Mouse (Mus musculus) spleen, embryonic (tissue): Measurements from ENCODE around the gene Socs2.

Experiments used
- CTCF ChIA-PET: fragments of 350-600 bp; sonication (Branson Sonifier 250); formaldehyde crosslinking; loops from one replicate; lab custom pipeline; 2022; lab: Charles Lee

Socs2 gene

DNA sequence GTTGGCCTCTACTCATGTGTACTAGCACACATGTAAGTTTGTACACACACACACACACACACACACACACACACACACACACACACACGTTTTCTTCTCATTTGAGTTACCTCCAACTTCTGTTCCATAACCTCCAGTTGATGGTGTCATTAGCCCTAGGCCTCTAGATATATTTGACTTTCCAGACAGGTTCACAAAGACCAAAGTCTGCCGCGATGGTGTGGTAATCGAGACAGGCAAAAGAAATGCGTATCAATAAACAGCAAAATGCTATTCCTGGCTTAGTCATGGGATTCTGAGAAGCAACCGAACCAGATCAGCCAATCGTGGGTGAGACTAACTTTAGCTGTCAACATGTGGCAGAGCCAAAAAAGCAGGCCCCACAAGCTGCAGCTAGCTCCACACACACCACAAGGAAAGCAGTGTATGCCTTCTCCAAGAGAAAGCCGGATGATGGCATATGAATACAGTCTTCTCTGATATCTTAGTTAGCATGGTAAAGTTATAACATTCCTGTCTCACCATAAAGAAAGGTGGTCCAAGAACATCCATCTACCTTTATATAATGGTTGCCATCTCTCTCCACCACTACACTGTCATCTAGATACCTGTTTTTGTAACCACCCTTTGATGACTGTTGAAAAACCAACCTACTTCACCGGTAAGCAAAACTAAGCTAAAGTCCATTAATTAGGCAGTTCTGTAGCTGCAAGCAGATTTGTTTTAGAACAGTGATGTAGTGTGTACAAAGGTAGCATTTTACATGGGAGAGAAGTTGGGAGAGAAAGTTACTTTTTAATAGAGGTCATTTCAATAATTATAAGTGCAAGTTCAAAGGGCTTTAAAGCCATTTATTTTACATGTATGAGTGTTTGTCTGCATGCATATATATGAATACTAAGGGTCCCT, 9.5 kb upstream of the Socs2 start:
- CTCF ChIA-PET, result no interaction called here

DNA sequence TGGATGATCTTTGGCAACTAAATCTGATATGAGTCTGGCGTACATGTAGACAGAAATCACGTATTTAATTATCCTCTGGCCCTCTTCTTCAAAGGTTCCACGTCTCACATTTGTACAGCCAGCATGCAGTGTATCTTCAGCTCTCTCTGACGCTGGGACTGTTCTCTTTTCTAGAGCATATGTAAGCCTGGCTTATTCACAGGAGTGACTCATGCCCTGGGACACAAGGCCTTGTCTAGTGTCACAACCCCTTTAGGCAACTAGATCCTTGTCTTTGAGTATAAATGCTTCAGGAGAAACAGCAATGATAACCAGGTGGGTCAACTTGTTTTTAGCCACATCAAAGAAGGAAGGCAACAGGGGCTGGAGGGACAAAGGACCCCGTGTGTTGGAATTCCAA, 5.7 kb upstream of the Socs2 start:
- CTCF ChIA-PET, result no interaction called here

DNA sequence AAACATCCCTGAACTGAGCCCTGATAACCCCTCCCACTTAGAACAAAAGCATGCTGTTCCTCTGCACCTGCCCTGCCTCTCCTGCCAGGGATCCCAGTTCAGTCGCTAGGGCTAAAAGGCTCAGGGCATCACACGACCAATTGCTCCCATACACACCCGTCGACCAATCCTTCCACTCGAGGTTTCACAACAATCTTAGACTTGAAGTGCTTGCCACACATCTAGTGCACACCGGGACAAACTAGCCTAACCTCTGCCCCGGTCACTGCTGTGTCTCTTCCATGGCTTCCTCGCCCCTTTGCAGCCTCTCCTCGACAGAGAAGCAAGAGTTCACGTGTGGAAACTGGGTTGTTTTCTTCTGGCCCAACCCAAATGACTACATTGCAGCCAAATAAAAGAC, 3.3 kb upstream of the Socs2 start:
- CTCF ChIA-PET, result no interaction called here

DNA sequence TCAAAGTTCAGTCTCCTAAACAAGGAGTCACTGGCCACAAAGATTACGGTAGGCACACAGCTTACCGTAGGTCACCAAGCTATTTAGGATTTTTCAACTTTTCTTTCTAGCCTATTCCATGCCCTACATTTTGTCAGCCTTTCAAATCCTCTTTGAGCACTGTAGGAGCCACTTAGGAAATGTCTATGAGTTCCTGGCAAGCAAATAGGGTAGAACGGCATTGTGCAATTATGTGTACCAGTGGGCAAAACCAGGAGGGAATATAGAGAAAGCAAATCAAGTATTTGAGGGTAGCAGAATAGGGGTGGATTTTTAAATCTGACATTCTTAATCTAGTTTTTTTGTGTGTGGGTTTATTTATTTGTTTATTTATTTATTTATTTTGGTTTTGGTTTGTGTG, 2.7 kb upstream of the Socs2 start:
- CTCF ChIA-PET, result no interaction called here

DNA sequence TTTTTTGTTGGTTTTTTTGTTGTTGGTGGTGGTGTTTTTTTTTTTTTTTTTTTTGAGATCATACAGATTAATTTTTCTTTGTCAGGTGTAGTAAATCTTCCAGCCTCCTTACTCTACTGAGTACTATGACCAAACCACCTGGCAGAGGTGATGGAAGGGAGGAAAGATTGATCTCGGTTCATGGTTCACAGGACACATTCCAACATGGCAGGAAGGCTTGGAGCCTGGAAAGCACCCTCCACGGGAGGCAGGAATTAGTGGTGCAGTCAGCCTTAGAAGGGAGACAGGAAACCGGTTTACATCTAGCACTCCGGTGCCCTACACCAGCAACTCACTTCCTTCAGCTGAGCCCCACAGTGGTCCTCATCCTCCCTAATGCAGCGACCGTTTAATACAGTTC, 1.7 kb upstream of the Socs2 start:
- CTCF ChIA-PET, result no interaction called here

DNA sequence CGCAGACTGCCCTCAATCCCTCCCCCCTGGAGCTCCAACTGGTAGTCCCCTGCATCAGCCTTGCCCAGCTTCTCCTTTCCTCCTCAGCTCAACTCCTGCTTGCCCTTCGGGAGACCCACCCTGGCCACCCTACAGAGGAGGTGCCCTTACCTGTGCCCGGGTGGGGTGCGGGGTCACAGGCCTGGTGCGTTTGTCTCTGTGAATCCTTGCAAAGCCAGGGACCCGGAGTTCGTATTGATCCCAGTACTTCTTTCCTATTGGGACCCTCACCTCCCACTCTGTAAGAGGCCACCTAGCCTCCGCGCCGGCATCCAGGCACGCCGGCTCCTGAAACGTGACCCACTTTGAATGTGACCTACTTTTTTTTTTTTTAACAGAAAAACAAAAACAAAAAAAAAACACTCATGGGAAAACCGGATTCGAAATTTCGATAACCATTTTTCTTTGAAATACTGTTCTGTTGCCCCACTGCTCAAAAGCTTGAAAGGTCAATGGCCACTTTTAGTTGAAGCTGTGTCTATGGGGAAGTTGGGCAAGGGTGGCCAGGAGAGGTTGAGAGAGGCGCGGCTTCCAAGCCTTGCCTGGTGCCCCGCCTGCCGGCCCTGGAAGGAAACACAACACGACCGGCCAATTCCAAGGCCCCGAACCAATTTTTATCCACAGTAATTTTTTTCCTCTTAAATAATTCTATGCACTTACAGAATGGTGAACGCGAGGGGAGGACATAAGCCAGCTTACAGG, 686 bp upstream of the Socs2 start:
- CTCF ChIA-PET, result interaction anchor here (0.7 to 0.9 kb wide), 4 partner anchors 28 to 548 kb away, joined by 3 to 5 read pairs (median 4); partner anchors contain the start of gene Plxnc1

DNA sequence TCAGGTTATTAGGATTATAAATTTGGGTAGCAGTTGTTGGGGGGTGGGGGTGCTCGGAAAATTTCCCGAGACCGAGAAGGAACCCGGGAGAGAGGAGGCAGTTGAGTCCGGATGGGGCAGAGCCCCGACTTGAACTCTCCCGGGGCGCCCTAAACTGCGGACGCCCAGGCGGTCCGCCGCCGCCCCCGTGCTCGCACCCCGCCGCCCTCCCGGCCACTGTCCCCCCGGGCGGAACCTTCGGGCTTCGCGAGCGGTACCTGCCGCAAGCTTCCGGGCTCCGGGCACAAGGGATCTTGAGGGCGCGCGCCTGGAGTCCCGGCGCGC, 657 bp downstream of the Socs2 start:
- CTCF ChIA-PET, result no interaction called here

DNA sequence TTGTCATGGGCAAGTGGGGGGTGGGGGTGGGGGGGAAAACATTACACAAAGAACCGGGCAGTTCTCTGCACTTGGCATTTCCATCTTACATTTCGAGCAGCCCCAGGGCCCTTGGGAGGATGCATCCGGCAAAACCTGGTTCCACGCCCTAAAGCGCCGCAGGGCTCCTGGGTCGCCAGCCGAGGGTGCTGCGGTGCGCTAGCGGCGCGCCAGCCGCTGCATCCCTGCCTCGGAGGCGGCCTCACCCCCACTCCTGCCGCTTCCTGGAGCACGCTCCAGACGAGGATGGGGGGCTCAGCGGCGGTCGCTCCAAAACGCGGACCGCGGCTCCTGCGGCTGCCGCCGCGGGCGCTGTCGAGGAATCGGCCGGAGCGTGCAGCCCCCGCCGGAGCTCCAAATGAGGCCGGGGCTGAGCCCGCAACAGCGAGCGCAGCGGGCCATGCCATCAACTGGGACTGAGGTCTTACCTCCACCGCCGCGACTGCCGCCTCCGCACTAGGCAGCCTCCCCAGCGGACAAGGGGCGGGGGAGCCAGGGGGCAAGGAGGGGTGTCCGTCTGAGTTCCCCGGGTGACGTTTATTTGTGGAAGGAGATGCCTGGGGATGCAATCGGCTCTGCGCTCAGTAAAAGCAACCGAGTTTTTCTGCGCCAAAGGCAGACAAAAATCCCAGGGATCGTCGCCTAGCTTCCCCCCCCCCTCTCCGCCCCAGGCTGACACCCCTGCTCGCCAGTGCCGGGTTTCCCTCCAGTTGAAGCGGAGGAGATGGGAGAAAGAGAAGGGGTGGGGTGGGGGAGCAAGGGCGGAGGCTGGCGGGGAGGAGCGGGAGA, 1.2 kb downstream of the Socs2 start:
- CTCF ChIA-PET, result interaction anchor here (0.6 kb wide), 1 partner anchor 826 kb away, joined by 3 read pairs; no protein-coding TSS in a partner anchor

DNA sequence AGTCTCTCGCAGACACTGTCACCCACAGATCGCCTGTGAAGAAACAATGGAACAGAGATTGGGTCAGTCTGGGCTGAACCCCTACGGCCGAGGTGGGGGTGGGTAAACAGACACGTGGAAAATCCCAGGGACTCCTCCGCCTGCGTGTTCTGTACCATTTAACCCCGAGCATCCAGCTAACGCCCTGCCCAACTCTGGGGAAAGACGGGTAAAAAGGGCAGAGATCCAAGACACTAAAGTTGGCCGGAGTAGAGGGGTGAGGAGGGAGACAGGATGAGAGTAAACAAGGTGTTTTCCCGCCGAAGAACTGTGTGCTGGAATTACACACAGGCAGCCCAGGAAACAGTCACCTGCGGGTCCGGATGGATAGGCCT, 1.8 kb downstream of the Socs2 start:
- CTCF ChIA-PET, result interaction anchor here (0.5 to 0.6 kb wide), 2 partner anchors 13 to 825 kb away, joined by 3 read pairs; no protein-coding TSS in a partner anchor

DNA sequence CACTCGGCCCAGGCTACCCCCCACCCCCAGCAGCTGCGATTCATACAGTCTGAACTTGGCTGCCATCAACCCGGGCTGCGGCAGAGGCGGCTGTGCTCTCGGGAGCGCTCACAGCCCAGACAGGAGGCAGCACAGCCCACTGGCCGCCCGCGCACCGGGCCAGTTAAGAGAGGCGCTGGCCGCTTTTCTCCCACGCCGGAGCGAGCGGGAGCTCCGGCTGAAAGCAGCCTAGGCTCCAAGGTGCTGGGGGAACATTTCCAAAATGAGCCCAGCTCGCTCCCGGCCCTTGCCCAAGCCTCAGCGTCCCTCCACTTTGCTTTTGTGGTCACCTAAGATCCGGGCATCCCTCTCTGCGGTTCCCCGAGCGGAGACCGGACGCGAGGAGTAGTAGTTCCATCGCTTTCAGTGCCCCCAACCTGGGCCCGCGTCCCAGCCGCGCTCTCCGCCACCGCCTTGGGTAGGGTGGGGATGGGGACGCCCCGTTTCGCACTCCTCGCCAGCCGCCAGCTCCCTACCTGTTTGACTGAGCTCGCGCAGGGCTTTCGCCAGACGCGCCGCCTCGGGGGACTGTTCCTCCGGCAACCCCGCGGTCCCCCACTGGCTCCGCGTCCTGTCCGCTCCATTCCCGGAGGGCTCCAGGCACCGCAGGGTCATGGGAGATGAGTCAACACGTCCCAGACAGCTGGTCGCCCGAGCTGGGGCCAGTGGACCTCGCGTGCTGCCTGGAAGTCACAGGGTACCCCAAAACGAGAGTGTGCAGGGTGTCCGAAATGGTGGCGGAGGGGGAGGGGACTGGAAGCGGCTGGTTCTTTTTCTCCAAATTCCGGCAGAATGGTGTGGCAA, 2.4 kb downstream of the Socs2 start:
- CTCF ChIA-PET, result interaction anchor here (0.5 to 0.8 kb wide), 3 partner anchors 12 to 396 kb away, joined by 3 to 7 read pairs (median 7); no protein-coding TSS in a partner anchor

DNA sequence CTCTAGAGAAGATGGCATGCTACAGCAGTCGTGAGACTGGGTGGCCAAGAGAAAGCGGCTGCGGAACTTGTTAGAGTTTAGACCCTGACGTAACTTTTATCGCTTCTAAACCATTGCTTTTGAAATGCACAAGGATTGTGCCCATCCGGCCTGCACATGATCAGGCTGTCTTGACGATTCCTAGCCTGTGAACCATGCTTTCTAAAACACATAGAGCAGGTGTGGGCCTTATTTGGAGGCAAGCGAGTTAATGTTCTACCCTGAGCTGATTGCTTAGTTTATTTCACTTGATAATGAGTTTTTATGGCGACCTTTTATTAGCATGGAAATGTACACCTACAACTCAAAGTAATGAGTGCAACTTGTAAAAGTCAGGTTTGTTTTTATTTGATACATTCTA, 5.8 kb downstream of the Socs2 start:
- CTCF ChIA-PET, result interaction anchor here (1.2 kb wide), 1 partner anchor 83 kb away, joined by 3 read pairs; no protein-coding TSS in a partner anchor

DNA sequence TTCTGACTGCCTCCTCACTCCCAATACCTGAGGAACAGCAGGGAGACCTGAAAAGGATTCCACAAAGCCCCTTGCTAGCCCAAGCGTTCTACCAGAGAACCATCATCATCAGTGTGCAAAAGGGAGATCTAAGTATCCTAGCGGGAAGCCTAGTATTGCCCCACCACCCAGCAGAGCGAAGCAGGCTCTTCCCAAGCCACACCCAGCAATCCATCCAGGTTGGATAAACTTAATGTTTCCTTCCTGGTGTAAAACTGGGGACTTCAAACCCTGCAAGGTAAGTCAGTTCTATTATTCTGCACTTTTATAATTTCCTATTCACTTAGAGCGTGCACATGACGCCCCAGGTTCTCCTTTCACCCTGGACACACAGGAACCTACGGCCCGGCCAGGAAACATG, 6.3 kb downstream of the Socs2 start:
- CTCF ChIA-PET, result no interaction called here

DNA sequence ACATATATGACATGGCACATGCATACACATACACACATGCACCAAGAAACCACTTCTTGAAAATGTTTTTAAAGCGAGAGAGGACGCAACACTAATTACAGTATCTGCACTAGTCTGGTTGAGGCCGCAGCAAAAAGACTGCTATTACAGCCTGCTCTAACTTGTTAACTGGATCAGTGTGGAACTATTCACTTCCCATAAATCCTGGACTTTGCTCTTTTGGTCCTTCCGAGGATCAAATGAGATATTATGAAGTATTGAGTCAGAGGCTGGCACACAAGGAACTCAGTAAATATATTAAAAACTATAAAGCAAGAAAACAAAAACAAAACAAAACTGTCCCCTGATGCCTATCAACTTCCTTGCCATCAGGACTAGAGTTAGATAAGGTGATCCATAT, 6.8 kb downstream of the Socs2 start:
- CTCF ChIA-PET, result interaction anchor here (0.7 kb wide), 1 partner anchor 68 kb away, joined by 5 read pairs; no protein-coding TSS in a partner anchor

DNA sequence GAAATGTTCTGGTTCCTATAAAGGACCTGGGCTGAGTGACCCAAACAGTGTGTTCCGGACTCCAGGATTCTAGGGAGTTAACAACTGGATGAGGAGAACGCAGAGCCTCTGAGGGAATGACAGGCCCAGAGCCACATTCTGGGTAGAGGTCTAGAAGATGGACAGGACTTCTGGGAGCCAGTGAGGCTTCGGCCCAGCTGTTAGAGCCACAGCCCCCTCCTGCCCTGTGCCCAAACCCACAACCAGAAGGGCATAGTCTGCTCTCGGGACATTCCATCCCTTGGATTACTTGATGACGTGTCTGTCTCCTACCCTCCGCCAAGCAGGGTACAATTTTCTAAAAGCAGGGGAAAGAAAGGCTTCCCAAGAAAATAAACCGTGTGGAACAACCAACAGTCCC, 7.8 kb downstream of the Socs2 start:
- CTCF ChIA-PET, result no interaction called here

DNA sequence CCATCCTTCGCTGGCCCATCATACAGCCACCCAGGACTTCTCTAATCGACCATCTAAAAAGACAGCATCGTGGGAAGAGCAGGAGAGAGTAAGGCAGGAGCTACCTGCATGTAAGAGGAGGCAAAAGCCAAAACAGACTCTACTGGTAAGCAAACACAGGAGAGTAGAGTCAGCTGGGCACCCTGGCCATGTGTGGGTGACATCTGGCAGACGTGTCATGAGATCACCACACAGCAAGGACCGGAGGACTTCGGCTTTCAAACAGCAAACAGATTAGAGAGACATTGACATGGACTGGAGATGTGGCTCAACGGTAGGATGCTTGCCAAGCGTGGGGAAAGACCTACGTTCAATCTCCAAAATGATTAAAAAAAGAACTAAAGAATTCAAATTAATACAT, 8.5 kb downstream of the Socs2 start:
- CTCF ChIA-PET, result no interaction called here

DNA sequence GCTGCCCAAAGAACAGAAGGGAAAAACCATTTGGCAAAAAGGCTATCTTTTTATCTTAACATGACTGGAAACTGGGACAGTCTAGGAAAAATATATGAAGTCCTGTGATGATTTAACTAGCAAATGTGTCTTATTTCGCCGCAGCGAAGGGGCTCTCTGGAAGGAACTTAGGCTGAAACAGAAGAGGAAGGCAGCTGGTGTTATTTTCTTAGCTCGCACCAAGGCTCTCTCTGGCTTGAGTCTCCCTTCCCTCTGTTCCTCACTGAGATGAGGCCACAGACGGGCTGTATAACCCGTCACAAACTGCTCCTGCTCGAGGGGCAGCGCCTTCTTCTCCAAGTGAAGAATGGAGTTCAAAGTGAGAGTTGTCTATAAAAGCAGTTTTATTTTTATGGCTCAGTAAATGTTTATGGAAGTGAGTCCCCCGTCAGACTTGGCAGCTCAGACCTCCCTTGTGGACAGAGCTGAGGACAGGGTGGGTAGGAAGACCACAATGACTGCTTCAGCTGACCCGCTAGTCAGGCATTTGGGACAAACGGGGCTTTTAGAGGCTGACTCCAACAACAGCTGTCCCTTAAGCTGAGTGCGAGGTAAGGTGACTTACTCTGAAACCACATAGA, 9.3 kb downstream of the Socs2 start:
- CTCF ChIA-PET, result no interaction called here

DNA sequence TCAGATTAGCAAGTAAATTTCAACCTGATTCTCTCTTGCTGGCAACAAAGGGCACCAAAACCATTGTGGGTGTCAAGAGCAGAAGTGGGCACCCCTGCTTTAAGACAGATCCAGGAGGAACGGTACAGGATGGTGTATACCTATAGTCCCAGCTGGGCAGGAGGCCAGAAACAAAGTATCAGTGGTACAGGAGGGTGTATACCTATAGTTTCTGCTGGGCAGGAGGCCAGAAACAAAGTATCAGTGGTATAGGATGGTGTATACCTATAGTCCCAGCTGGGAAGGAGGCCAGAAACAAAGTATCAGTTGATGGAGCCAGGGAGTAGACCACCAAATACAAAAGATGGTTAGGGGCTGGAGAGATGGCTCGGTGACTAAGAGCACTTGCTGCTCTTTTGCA, 12.2 kb downstream of the Socs2 start:
- CTCF ChIA-PET, result no interaction called here

DNA sequence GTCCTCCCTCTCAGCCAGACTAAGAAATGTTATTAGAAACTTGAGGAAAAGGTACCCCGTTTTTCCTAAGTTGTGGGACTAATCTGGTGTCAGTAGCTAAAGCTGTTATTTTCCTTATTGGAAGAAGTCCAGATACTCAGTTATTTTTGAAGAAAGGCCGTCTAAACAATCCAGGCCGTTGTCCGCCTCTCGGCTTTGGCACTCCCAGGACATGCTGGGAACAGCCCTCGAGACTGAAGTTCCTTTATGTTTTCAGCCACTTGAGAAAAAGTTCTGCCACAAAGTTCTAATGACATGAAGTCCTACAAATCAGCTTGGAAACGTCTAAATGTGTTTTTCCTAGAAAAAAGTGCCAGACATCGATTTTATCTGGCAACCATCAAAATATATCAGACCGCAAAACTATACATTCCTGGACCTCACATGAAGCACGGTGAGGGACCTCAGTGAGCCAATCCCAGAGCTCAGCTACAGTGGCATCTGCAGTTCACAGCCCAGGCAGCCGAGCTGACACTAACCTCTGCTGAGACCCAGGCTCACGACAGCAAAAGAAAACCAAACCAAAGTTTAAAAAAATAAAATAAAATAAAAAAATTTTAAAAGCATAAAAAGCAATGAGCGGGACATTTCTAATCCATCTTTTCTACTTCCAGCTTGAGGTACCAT, 17.2 kb downstream of the Socs2 start:
- CTCF ChIA-PET, result interaction anchor here (0.5 to 0.6 kb wide), 2 partner anchors 276 to 1173 kb away, joined by 3 read pairs; no protein-coding TSS in a partner anchor

DNA sequence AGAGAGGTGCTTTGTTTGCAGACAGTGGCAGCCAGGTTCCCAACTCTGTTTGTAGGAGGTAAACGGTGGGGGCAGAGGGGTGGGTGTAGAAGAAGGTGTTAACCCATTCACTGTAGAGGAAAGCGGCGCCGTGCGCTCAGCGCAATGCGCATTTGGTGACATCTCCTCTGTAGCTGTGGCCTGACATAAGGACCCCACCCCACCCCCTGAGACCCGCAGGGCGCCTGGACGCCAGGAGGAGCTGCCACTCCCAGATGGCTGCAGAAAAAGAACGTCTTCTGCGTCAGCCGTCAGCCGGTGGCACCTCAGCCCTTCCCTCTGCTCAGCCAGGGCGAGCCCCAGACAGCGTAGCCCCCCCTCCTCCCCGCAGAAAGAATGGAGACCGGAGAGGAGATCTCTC, 18.5 kb downstream of the Socs2 start:
- CTCF ChIA-PET, result no interaction called here
